Mouse (Mus musculus) stomach, postnatal 0 days (tissue): Measurements from ENCODE around the gene 9330161L09Rik. TPM values are rescaled to one million over a fixed set of nuclear protein-coding genes. Genes with fewer than 3 reads are reported as not detected.

Experiments
- ATAC-seq: fragments of 200-750 bp; cut with Nextera tagmentation; 2 replicates; pipeline ENCODE4 v1.8.0; 2017; ENCODE audit not compliant: low FRiP score, low TSS enrichment
- DNase-seq: peaks from one replicate; pipeline ENCODE4 v3.0.0-alpha.2; 2016; ENCODE audit warnings: low spot score
- H3K27ac ChIP-seq: fragments of 300-500 bp; sonication (generic); replicated peaks from 2 replicates; pipeline ENCODE4 v1.5.1; 2014; ENCODE audit warnings: mild to moderate bottlenecking, control low read depth
- H3K27me3 ChIP-seq: fragments of 300-500 bp; sonication (generic); 2 replicates; pipeline ENCODE4 v1.6.1; 2014; ENCODE audit warnings: low read length; ENCODE audit not compliant: control insufficient read depth, insufficient read depth
- H3K36me3 ChIP-seq: fragments of 300-500 bp; sonication (generic); 2 replicates; pipeline ENCODE4 v1.6.1; 2014; ENCODE audit warnings: low read length, mixed read lengths; ENCODE audit not compliant: control insufficient read depth, insufficient read depth
- H3K4me1 ChIP-seq: fragments of 300-500 bp; sonication (generic); replicated peaks from 2 replicates; pipeline ENCODE4 v1.6.1; 2014; ENCODE audit warnings: antibody characterized with exemption; ENCODE audit not compliant: control insufficient read depth, insufficient read depth
- H3K4me2 ChIP-seq: fragments of 300-500 bp; sonication (generic); replicated peaks from 2 replicates; pipeline ENCODE4 v1.6.1; 2014; ENCODE audit warnings: low read depth, mild to moderate bottlenecking, control low read depth, moderate library complexity
- H3K4me3 ChIP-seq: fragments of 300-500 bp; sonication (generic); 2 replicates; pipeline ENCODE4 v1.5.1; 2014; ENCODE audit warnings: low read depth, low read length, control low read depth
- H3K9ac ChIP-seq: fragments of 300-500 bp; sonication (generic); 2 replicates; pipeline ENCODE4 v1.6.1; 2014; ENCODE audit warnings: mild to moderate bottlenecking, low read length, control low read depth, mixed read lengths
- H3K9me3 ChIP-seq: fragments of 300-500 bp; sonication (generic); 2 replicates; pipeline ENCODE4 v1.6.1; 2016; ENCODE audit warnings: low read length; ENCODE audit not compliant: control insufficient read depth
- CTCF ChIP-seq: IDR thresholded peaks from 2 replicates; pipeline ENCODE4 v1.5.1; 2016; ENCODE audit warnings: antibody characterized with exemption, low read depth, mild to moderate bottlenecking, moderate library complexity
- EP300 ChIP-seq: optimal IDR thresholded peaks from 2 replicates; pipeline ENCODE3; 2016; ENCODE audit warnings: antibody characterized with exemption
- WGBS: fragments of 180-500 bp; shearing (Covaris S2); extraction: QIAGEN DNeasy Blood & Tissue Kit; methylation state at CpG from one replicate; pipeline ENCODE4 v1.1.7; 2014; 5-methylcytosine and 5-hydroxymethylcytosine counted together
- polyA plus RNA-seq: library from polyadenylated mRNA; unstranded; fragments of >200 nt; fragmentation: Nextera tagmentation; extraction: Ambion mirVana; gene quantifications from 2 replicates; pipeline ENCODE4 v1.2.1, GENCODE M21; 2015

The 9330161L09Rik gene
- polyA plus RNA-seq, 1 experiment from 2014 or later, result 0.18 TPM

- Histone ChIP-seq H3K36me3 (no peaks in the 10 kb centered on the region), H3K4me3 (no peak overlapping the region), H3K4me1 (no peaks in the 10 kb centered on the region), H3K9ac (no peak overlapping the region), H3K9me3 (no peaks in the 10 kb centered on the region), H3K27ac (no peak overlapping the region), H3K27me3 (no peaks in the 10 kb centered on the region), H3K4me2 (no peak overlapping the region)
- ATAC-seq, result no peak
- DNase-seq, result no peak
- TF ChIP-seq CTCF, result no peak
- 64% methylated on average over 3 of the region's 3 CpGs for WGBS
These were observed 45.3 kb downstream of the 9330161L09Rik start for GRCm38 (mm10) chr12:103362336-103362735.

GRCm38 (mm10) chr12:103361539-103362307 is 45.9 kb downstream of the 9330161L09Rik start:
- TF ChIP-seq CTCF, result no peak
- TF ChIP-seq EP300, result no peak
- 82% methylated on average over 17 of the region's 17 CpGs for WGBS

GRCm38 (mm10) chr12:103360812-103361211 is 46.8 kb downstream of the 9330161L09Rik start:
- TF ChIP-seq EP300 (no peak), CTCF (no peak)
- Histone ChIP-seq H3K9ac (no peak overlapping the region), H3K4me1 (no peaks in the 10 kb centered on the region), H3K4me2 (no peak overlapping the region), H3K9me3 (no peaks in the 10 kb centered on the region), H3K36me3 (no peaks in the 10 kb centered on the region), H3K4me3 (no peak overlapping the region), H3K27ac (no peak overlapping the region), H3K27me3 (no peaks in the 10 kb centered on the region)
- 76% methylated on average over 8 of the region's 8 CpGs for WGBS
- no peak for DNase-seq
- no peak for ATAC-seq

More at GRCm38 (mm10) chr12:103361539-103362307, 45.9 kb downstream of the 9330161L09Rik start:
- ATAC-seq (no peak), DNase-seq (no peak)
- H3K27ac ChIP-seq, result no peak overlapping the region
- no peak overlapping the region for H3K4me2 ChIP-seq
- no peak overlapping the region for H3K4me3 ChIP-seq
- H3K9ac ChIP-seq, result no peak overlapping the region
- no peaks in the 10 kb centered on the region for H3K27me3 ChIP-seq
- no peaks in the 10 kb centered on the region for H3K9me3 ChIP-seq
- H3K4me1 ChIP-seq, result no peaks in the 10 kb centered on the region
- no peaks in the 10 kb centered on the region for H3K36me3 ChIP-seq

GRCm38 (mm10) chr12:103358951-103359801 is 48.4 kb downstream of the 9330161L09Rik start:
- Histone ChIP-seq H3K9ac (no peak overlapping the region), H3K4me2 (no peak overlapping the region), H3K4me1 (no peaks in the 10 kb centered on the region), H3K4me3 (no peak overlapping the region), H3K27ac (no peak overlapping the region), H3K27me3 (no peaks in the 10 kb centered on the region), H3K9me3 (no peaks in the 10 kb centered on the region), H3K36me3 (no peaks in the 10 kb centered on the region)
- DNase-seq, result no peak
- ATAC-seq, result no peak
- TF ChIP-seq CTCF (no peak), EP300 (no peak)
- 44% methylated on average over 4 of the region's 4 CpGs for WGBS

GRCm38 (mm10) chr12:103358216-103358615 is 49.4 kb downstream of the 9330161L09Rik start:
- Histone ChIP-seq H3K4me1 (no peaks in the 10 kb centered on the region), H3K27ac (no peak overlapping the region), H3K4me3 (no peak overlapping the region), H3K9me3 (no peaks in the 10 kb centered on the region), H3K27me3 (no peaks in the 10 kb centered on the region), H3K4me2 (no peak overlapping the region), H3K9ac (no peak overlapping the region), H3K36me3 (no peaks in the 10 kb centered on the region)
- ATAC-seq (no peak), DNase-seq (no peak)
- TF ChIP-seq CTCF, result no peak
- no peak for TF ChIP-seq EP300
- WGBS, result 62% methylated on average over 8 of the region's 8 CpGs

Other genes starting within 250 kb of the 9330161L09Rik start
- 1.5 and 2.0 TPM in 2 replicates for gene Prima1, start 165.7 kb downstream of the 9330161L09Rik start, polyA plus RNA-seq
- gene Fam181a, start 96.8 kb downstream of the 9330161L09Rik start, polyA plus RNA-seq, result not detected in 2 replicates
- 17.4 and 20.2 TPM in 2 replicates for gene Asb2, start 51.8 kb downstream of the 9330161L09Rik start, polyA plus RNA-seq
- gene Otub2, start 19.1 kb downstream of the 9330161L09Rik start, polyA plus RNA-seq, result 18.8 and 20.1 TPM in 2 replicates
- gene Ddx24, start 18.0 kb upstream of the 9330161L09Rik start, polyA plus RNA-seq, result 68.8 and 84.8 TPM in 2 replicates
- 38.9 and 41.9 TPM in 2 replicates for gene Ifi27, start 26.4 kb upstream of the 9330161L09Rik start, polyA plus RNA-seq
- gene Ifi27l2a, start 35.9 kb upstream of the 9330161L09Rik start, polyA plus RNA-seq, result 85.4 and 110 TPM in 2 replicates
- gene Ifi27l2b, start 49.4 kb upstream of the 9330161L09Rik start, polyA plus RNA-seq, result 17.3 and 19.4 TPM in 2 replicates
- 0.38 and 0.53 TPM in 2 replicates for gene Ppp4r4, start 124.5 kb upstream of the 9330161L09Rik start, polyA plus RNA-seq
- gene Serpina10, start 223.6 kb upstream of the 9330161L09Rik start, polyA plus RNA-seq, result 0.10 and 0.13 TPM in 2 replicates
- 0.22 TPM in 1 of 2 replicates, not detected in the other for gene Serpina6, start 249.4 kb upstream of the 9330161L09Rik start, polyA plus RNA-seq